Mouse (Mus musculus) spleen, postnatal 4 days (tissue): ENCODE measurements around the gene Arhgef18.
A peak's percentile ranks its signal among the peaks of the same experiment; 100 is the strongest.

Source experiments
- DNase-seq, 2 experiments: peaks; one replicate each; pipeline ENCODE4 v3.0.0; 2022; ENCODE audit warnings: low spot score in 2 of 2

The Arhgef18 gene

GRCm38 (mm10) chr8:3395246-3395645 lies 2.4 kb downstream of the Arhgef18 start:
- no peak for DNase-seq

GRCm38 (mm10) chr8:3397597-3397996 lies 4.8 kb downstream of the Arhgef18 start:
- no peak for DNase-seq

- DNase-seq: no peak
Observed at GRCm38 (mm10) chr8:3400509-3400908, 7.7 kb downstream of the Arhgef18 start.

GRCm38 (mm10) chr8:3407417-3407816 lies 14.6 kb downstream of the Arhgef18 start:
- no peak for DNase-seq

GRCm38 (mm10) chr8:3411085-3411484 lies 18.3 kb downstream of the Arhgef18 start:
- no peak for DNase-seq

GRCm38 (mm10) chr8:3411901-3412301 lies 19.1 kb downstream of the Arhgef18 start:
- DNase-seq: peak in 1 of 2 experiments; percentile 28

GRCm38 (mm10) chr8:3412816-3413215 lies 20.0 kb downstream of the Arhgef18 start:
- no peak for DNase-seq

GRCm38 (mm10) chr8:3414639-3415190 lies 21.9 kb downstream of the Arhgef18 start:
- DNase-seq: no peak

- DNase-seq: no peak
Observed at GRCm38 (mm10) chr8:3415259-3415658, 22.5 kb downstream of the Arhgef18 start.

GRCm38 (mm10) chr8:3415661-3416060 lies 22.9 kb downstream of the Arhgef18 start:
- no peak for DNase-seq

GRCm38 (mm10) chr8:3416846-3417245 lies 24.0 kb downstream of the Arhgef18 start:
- no peak for DNase-seq

- no peak for DNase-seq
Observed at GRCm38 (mm10) chr8:3417455-3417854, 24.6 kb downstream of the Arhgef18 start.

- DNase-seq: no peak
Observed at GRCm38 (mm10) chr8:3418101-3418500, 25.3 kb downstream of the Arhgef18 start.

- no peak for DNase-seq
Observed at GRCm38 (mm10) chr8:3420105-3420706, 27.4 kb downstream of the Arhgef18 start.

GRCm38 (mm10) chr8:3421507-3421906 lies 28.7 kb downstream of the Arhgef18 start:
- no peak for DNase-seq

- no peak for DNase-seq
Observed at GRCm38 (mm10) chr8:3425217-3425616, 32.4 kb downstream of the Arhgef18 start.

- DNase-seq: no peak
Observed at GRCm38 (mm10) chr8:3426211-3426610, 33.4 kb downstream of the Arhgef18 start.

GRCm38 (mm10) chr8:3428426-3428825 lies 35.6 kb downstream of the Arhgef18 start:
- no peak for DNase-seq

- no peak for DNase-seq
Observed at GRCm38 (mm10) chr8:3429966-3430365, 37.2 kb downstream of the Arhgef18 start.

- DNase-seq: no peak
Observed at GRCm38 (mm10) chr8:3431113-3431512, 38.3 kb downstream of the Arhgef18 start.

GRCm38 (mm10) chr8:3436492-3436891 lies 43.7 kb downstream of the Arhgef18 start:
- no peak for DNase-seq

GRCm38 (mm10) chr8:3439510-3439909 lies 46.7 kb downstream of the Arhgef18 start:
- no peak for DNase-seq

- no peak for DNase-seq
Observed at GRCm38 (mm10) chr8:3449226-3449625, 56.4 kb downstream of the Arhgef18 start.

GRCm38 (mm10) chr8:3450670-3451069 lies 57.9 kb downstream of the Arhgef18 start:
- peak; percentile 36 to 84 for DNase-seq
